Mouse (Mus musculus): ENCODE data around the gene Syne4.

- peak; percentile 90 for TF ChIP-seq CTCF (IDR thresholded peaks at IDR 0.05; ENCODE audit: low read depth, low read length)
- TF ChIP-seq TAL1 (conservative IDR thresholded peaks at IDR 0.05; ENCODE audit: low read depth, low read length) = no peak
Measured at GRCm38 (mm10) chr7:30336384-30336783, 21.8 kb downstream of the Syne4 start.

All from G1E (cell line).